Mouse (Mus musculus) forebrain, embryonic 13.5 days (tissue): ENCODE results near the gene Lman2l. TPM values are rescaled to one million over a fixed set of nuclear protein-coding genes. Genes with fewer than 3 reads are reported as not detected.

Source experiments
- ATAC-seq: fragments of 200-750 bp; cut with Nextera tagmentation; 2 replicates; pipeline ENCODE4 v1.8.0; 2017
- H3K27ac ChIP-seq: fragments of 300-500 bp; sonication (generic); 2 replicates; pipeline ENCODE4 v1.5.1; 2015; ENCODE audit warnings: inconsistent platforms, mild to moderate bottlenecking, moderate library complexity
- H3K27me3 ChIP-seq: fragments of 300-500 bp; sonication (generic); 2 replicates; pipeline ENCODE4 v1.6.1; 2015; ENCODE audit warnings: mild to moderate bottlenecking, inconsistent platforms
- H3K36me3 ChIP-seq: fragments of 300-500 bp; sonication (generic); 2 replicates; pipeline ENCODE4 v1.6.1; 2015; ENCODE audit warnings: mild to moderate bottlenecking, inconsistent platforms; ENCODE audit not compliant: poor library complexity, severe bottlenecking
- H3K4me1 ChIP-seq: fragments of 300-500 bp; sonication (generic); 2 replicates; pipeline ENCODE4 v1.6.1; 2015; ENCODE audit warnings: inconsistent platforms
- H3K4me2 ChIP-seq: fragments of 300-500 bp; sonication (generic); 2 replicates; pipeline ENCODE4 v1.6.1; 2015; ENCODE audit warnings: inconsistent platforms, mild to moderate bottlenecking, moderate library complexity
- H3K4me3 ChIP-seq: fragments of 300-500 bp; sonication (generic); 2 replicates; pipeline ENCODE4 v1.5.1; 2015; ENCODE audit warnings: mild to moderate bottlenecking, inconsistent platforms
- H3K9ac ChIP-seq: fragments of 300-500 bp; sonication (generic); 2 replicates; pipeline ENCODE4 v1.6.1; 2015; ENCODE audit warnings: mild to moderate bottlenecking, inconsistent platforms
- H3K9me3 ChIP-seq: fragments of 300-500 bp; sonication (generic); replicated peaks from 2 replicates; pipeline ENCODE4 v1.6.1; 2016; ENCODE audit warnings: inconsistent platforms
- WGBS: fragments of 180-500 bp; shearing (Covaris S2); methylation state at CpG from one replicate; pipeline ENCODE4 v1.1.7; 2015; 5-methylcytosine and 5-hydroxymethylcytosine counted together
- polyA plus RNA-seq: library from polyadenylated mRNA; unstranded; fragments of >200 nt; fragmentation: Nextera tagmentation; extraction: Ambion mirVana; gene quantifications from 2 replicates; pipeline ENCODE4 v1.2.1, GENCODE M21; 2015

Gene Lman2l
- 56.4 and 59.5 TPM in 2 replicates for polyA plus RNA-seq

DNA sequence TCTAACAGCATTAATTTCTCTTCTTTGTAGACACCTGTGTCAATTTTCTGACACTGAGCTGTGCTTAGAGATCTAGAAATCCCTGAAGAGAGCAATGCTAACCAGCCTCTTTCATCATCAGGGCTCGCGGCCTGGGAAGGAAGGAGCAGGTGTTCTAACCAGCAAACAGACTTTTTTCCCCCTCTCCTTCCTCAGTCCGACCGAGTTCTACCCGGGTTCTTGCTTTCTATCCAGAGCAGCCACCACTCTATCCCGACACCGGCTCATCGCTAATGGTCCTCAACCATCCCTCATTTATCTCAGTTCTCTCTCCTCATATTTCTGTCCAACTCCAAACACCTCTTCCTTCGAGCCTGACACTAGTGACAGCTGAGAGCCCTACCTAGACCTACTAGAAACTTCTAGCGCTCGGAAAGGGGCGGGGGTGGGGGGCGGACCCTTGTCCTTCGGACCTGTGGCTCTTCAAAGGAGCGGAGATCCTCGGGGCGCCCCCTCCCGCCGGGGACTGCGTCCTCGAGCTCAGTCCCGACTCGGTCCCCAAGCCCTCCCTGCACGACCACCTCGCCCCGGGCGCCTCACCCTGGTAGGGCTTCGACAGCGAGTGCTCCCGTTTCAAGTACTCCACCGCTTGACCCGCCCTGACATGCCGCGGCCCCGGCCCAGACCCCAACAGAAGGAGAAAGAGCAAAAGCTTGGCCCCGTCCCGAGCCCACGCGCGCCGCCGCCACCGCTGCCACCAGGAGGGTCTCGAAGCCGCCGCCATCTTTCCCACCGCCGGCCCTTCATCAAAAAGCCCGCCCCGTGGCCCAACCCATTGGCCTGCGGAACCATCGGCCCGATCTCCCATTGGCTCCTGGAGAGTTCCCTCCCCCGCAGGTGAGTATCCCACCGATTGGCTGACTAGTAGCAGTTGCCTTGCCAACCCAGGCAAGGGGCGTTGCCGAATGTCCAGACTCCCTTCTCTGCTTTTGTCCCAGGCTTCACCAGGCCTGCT is at the start of gene Lman2l:
Gene Lman2l, minus strand, starts transcription at position 801 of the 994 bp plus-strand sequence.
- peaks cover 18% of the 10 kb centered on the region for H3K4me1 ChIP-seq
- H3K27me3 ChIP-seq, result no peaks in the 10 kb centered on the region
- peak within 1 kb of the TSS; percentile 75 for H3K4me3 ChIP-seq
- peak; percentile 100 for ATAC-seq
- peak within 1 kb of the TSS; percentile 78 for H3K9ac ChIP-seq
- WGBS, result under 1% methylated on average over 48 of the region's 57 CpGs
- peak within 1 kb of the TSS; percentile 84 for H3K4me2 ChIP-seq
- peaks cover 25% of the 10 kb centered on the region for H3K36me3 ChIP-seq
- no peaks in the 10 kb centered on the region for H3K9me3 ChIP-seq
- peak within 1 kb of the TSS; percentile 80 for H3K27ac ChIP-seq

GRCm38 (mm10) chr1:36493299-36493698 is 48.2 kb upstream of the Lman2l start:
- Histone ChIP-seq H3K4me2 (no peak overlapping the region), H3K36me3 (peaks cover 1% of the 10 kb centered on the region; the same call in 1 of the 2 replicates), H3K27ac (no peak overlapping the region), H3K4me1 (0 out of 2 replicates have a peak, but pooled peaks cover 4% of the 10 kb centered on the region), H3K27me3 (no peaks in the 10 kb centered on the region), H3K9ac (no peak overlapping the region), H3K4me3 (no peak overlapping the region), H3K9me3 (no peaks in the 10 kb centered on the region)
- 94% methylated on average over 6 of the region's 6 CpGs for WGBS
- no peak for ATAC-seq

- H3K27ac ChIP-seq, result no peak overlapping the region
- no peaks in the 10 kb centered on the region for H3K36me3 ChIP-seq
- H3K9me3 ChIP-seq, result no peaks in the 10 kb centered on the region
- no peak overlapping the region for H3K4me2 ChIP-seq
- H3K4me3 ChIP-seq, result no peak overlapping the region
- ATAC-seq, result peak; percentile 41; the same call in 1 of the 2 replicates
- no peak overlapping the region for H3K9ac ChIP-seq
- 0 out of 2 replicates have a peak, but pooled peaks cover 4% of the 10 kb centered on the region for H3K4me1 ChIP-seq
- WGBS, result 50% methylated on average over 9 of the region's 9 CpGs
- H3K27me3 ChIP-seq, result no peaks in the 10 kb centered on the region
These were observed 47.5 kb upstream of the Lman2l start for GRCm38 (mm10) chr1:36492416-36493139.

DNA sequence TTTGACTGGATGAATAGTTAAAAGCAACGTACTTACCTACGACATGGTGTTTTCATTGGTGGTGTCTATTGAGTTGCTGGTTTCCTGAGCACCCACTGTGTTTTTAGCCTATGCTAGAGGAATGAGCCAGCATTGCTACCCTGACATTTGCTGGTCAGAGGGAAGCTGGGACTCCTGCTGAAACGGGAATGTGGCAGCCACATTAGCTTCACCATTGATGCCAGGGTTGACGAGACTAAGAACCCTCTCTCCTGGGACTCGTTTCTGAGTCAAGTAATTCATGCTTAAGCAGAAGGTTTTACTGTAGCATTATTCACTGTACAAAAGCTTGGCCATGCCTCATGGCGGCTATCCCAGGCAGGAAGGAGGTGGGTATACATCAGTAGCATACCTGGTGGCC is 44.6 kb upstream of the Lman2l start:
- Histone ChIP-seq H3K4me1 (0 out of 2 replicates have a peak, but pooled peaks cover 4% of the 10 kb centered on the region), H3K9me3 (no peaks in the 10 kb centered on the region), H3K36me3 (no peaks in the 10 kb centered on the region), H3K27ac (no peak overlapping the region), H3K9ac (no peak overlapping the region), H3K4me2 (no peak overlapping the region), H3K27me3 (no peaks in the 10 kb centered on the region), H3K4me3 (no peak overlapping the region)
- ATAC-seq, result no peak
- WGBS, result 68% methylated on average over 6 of the region's 6 CpGs

DNA sequence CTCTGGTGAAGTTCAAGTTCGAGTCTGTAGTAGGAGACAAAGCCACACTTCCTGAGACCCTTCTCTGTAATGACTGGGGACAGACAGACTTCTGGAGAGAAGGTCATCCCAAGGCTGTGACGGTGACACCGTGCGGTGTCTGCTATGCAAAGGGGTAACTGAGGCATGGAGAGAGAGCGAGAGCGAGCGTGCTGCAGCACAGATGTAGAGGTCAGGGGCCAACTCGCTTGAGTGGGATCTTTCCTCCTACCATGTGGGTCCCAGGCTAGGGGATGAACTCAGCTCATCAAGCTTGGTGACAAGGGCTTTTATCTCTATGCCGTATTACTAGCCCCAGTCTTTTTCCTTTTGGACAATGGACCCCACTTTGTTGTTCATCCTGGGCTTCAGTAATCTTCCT is 42.0 kb upstream of the Lman2l start:
- Histone ChIP-seq H3K36me3 (no peaks in the 10 kb centered on the region), H3K27me3 (no peaks in the 10 kb centered on the region), H3K4me3 (no peak overlapping the region), H3K9ac (no peak overlapping the region), H3K4me2 (no peak overlapping the region), H3K27ac (no peak overlapping the region), H3K4me1 (0 out of 2 replicates have a peak, but pooled peaks cover 2% of the 10 kb centered on the region), H3K9me3 (no peaks in the 10 kb centered on the region)
- ATAC-seq, result no peak
- 82% methylated on average over 9 of the region's 9 CpGs for WGBS

- Histone ChIP-seq H3K9me3 (no peaks in the 10 kb centered on the region), H3K4me2 (no peak overlapping the region), H3K27ac (no peak overlapping the region), H3K4me3 (no peak overlapping the region), H3K27me3 (no peaks in the 10 kb centered on the region), H3K9ac (no peak overlapping the region), H3K36me3 (no peaks in the 10 kb centered on the region), H3K4me1 (0 out of 2 replicates have a peak, but pooled peaks cover 2% of the 10 kb centered on the region)
- WGBS, result 89% methylated on average over 7 of the region's 7 CpGs
- ATAC-seq, result no peak
These were observed 40.0 kb upstream of the Lman2l start for GRCm38 (mm10) chr1:36485080-36485479.

GRCm38 (mm10) chr1:36483825-36484224 is 38.8 kb upstream of the Lman2l start:
- Histone ChIP-seq H3K4me2 (no peak overlapping the region), H3K27ac (no peak overlapping the region), H3K4me1 (0 out of 2 replicates have a peak, but pooled peaks cover 2% of the 10 kb centered on the region), H3K4me3 (no peak overlapping the region), H3K9ac (no peak overlapping the region), H3K9me3 (no peaks in the 10 kb centered on the region), H3K36me3 (no peaks in the 10 kb centered on the region), H3K27me3 (no peaks in the 10 kb centered on the region)
- no peak for ATAC-seq
- 65% methylated on average over 4 of the region's 4 CpGs for WGBS

DNA sequence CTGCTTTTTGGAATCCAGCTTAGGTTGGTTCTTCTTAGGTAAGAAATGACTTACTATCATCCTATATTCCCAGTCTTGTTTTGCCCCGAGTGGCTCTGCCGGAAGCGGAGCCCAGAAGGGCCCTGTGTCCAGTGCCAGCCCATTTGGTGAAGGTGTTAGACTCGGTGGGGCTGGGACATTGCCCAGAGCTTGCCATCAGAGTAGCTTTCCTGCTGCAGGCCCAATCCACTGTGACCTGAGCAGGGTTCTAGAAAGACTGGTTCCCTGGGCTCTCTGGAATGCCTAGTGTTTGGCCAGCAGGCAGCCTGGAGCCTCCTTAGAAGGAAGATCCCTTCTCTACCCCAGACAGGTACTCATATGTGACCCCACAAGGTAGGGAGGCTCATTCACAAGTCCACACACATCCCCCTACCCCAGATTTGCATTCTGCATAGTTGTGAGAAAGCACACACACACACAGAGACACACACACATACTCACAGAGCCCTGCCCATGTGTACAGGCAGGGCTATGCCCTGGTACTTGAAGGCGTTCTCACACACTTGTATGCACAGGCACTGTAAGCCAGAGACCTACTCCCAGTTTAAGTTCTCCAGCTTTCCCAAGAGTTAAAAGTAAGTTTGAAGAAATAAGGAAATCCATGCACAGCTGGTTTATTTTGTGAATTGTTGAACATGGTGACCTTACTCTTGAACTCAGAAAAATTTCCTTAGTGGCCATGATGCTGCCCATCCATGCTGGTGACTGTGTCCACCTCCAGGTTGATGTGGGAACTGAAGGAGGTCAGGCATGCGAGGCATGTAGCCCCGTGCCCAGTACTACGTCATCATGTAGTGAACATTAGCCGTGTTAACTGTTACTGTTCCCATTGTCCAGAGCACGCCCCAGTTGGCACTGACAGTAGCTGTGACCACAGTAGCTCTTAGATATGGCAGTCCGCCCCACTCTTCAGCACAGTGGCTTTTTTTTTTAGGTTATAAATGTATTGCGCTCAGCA is 35.1 kb upstream of the Lman2l start:
- Histone ChIP-seq H3K9me3 (no peaks in the 10 kb centered on the region), H3K4me3 (no peak overlapping the region), H3K27ac (no peak overlapping the region), H3K4me1 (peaks cover 29% of the 10 kb centered on the region), H3K4me2 (no peak overlapping the region), H3K27me3 (no peaks in the 10 kb centered on the region), H3K36me3 (no peaks in the 10 kb centered on the region), H3K9ac (no peak overlapping the region)
- WGBS, result 86% methylated on average over 12 of the region's 12 CpGs
- no peak for ATAC-seq

DNA sequence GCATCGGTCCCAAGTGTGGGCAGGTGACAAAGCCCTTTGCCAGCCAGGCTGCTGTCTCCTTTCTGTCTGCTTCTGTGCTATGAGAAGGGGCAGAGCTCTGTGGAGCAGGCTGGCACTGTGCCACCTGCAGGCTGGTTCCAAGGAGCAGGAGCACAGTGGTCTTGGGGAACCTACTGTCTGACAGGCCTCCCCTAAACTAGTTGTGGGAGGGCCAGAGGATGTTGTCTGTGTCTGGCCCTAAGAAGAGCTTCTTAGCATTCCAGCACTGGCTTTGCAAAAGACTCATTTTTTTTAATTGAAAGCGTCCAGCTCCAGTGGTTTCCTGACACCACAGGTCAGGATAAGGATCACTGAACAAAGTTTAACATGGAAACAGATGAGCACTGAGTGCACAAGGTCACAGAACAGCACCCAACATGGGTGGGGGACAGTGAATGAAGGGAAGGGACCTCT is 33.3 kb upstream of the Lman2l start:
- 68% methylated on average over 2 of the region's 2 CpGs for WGBS
- Histone ChIP-seq H3K4me3 (no peak overlapping the region), H3K36me3 (no peaks in the 10 kb centered on the region), H3K4me1 (peaks cover 45% of the 10 kb centered on the region), H3K9ac (peak overlapping the region; percentile 30), H3K4me2 (no peak overlapping the region), H3K27me3 (no peaks in the 10 kb centered on the region), H3K27ac (no peak overlapping the region), H3K9me3 (no peaks in the 10 kb centered on the region)
- peak; percentile 34; the same call in 1 of the 2 replicates for ATAC-seq

GRCm38 (mm10) chr1:36476426-36476825 is 31.4 kb upstream of the Lman2l start:
- Histone ChIP-seq H3K4me2 (0 out of 2 replicates have a peak overlapping the region, but pooled peaks have one; percentile 75), H3K27ac (no peak overlapping the region), H3K36me3 (no peaks in the 10 kb centered on the region), H3K9me3 (no peaks in the 10 kb centered on the region), H3K27me3 (no peaks in the 10 kb centered on the region), H3K4me3 (no peak overlapping the region), H3K4me1 (peaks cover 63% of the 10 kb centered on the region), H3K9ac (peak overlapping the region; percentile 18; the same call in 1 of the 2 replicates)
- ATAC-seq, result no peak
- 84% methylated on average over 7 of the region's 7 CpGs for WGBS
